In the genomic region with DNA sequence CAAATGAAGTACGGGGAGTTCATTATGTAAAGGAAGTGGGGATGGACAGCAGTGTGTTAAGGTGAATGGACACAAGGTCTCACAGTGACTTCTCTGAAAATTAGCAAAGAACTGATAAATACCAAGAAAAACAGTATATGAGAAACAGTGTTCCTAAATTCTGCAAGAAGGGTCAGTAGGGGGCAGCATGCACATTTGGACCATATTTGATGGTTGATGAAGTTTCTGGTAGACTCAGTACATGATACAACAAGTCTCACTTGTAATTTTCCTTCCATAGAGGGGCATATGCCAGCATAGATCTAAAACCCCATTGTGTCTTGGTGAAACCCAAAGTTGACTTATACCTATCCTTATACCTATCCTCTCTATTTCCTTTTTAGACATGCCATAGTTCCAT, we compare ENCODE assay signal across 10 mouse cellular contexts.
DNase-seq lines count a peak whose midpoint lies in the region; ATAC-seq and TF ChIP-seq lines count a peak whose summit lies in the region.
"Had no signal": no experiment of that assay in that cellular context is flagged by ENCODE, and none has a peak within 500 bp of the region (broad histone marks: within the 10 kb centered on the region; RNA-seq: fewer than 3 reads in every experiment).

No protein-coding gene starts in this region.

- no peak overlapping the region for H3K27ac ChIP-seq in liver, embryonic 14.5 days
- H3K27ac ChIP-seq in liver, embryonic 11.5 days (ENCODE audit: low read depth, low read length), result no peak overlapping the region
- H3K27ac ChIP-seq: embryonic facial prominence, embryonic 13.5 days; neural tube, embryonic 12.5 days had no signal

- no peak overlapping the region for H3K4me2 ChIP-seq in liver, embryonic 14.5 days (ENCODE audit: low read depth)
- H3K4me2 ChIP-seq in liver, embryonic 11.5 days, result no peak overlapping the region
- H3K4me2 ChIP-seq: embryonic facial prominence, embryonic 13.5 days; neural tube, embryonic 12.5 days had no signal

- WGBS in liver, embryonic 14.5 days (ENCODE audit: insufficient replicate concordance), result 31% methylated on average over 1 of the region's 1 CpGs
- WGBS in liver, embryonic 11.5 days, result 56% methylated on average over 1 of the region's 1 CpGs

- no peaks in the 10 kb centered on the region for H3K27me3 ChIP-seq in liver, embryonic 14.5 days (ENCODE audit: control insufficient read depth, insufficient read depth, low read length)
- no peaks in the 10 kb centered on the region for H3K27me3 ChIP-seq in liver, embryonic 11.5 days (replicated peaks; ENCODE audit: control insufficient read depth, insufficient read depth, low read length)
- H3K27me3 ChIP-seq: neural tube, embryonic 12.5 days had no signal

- no peak overlapping the region for H3K9ac ChIP-seq in liver, embryonic 14.5 days (replicated peaks)
- H3K9ac ChIP-seq in liver, embryonic 11.5 days (ENCODE audit: low read depth, low read length), result no peak overlapping the region
- H3K9ac ChIP-seq: embryonic facial prominence, embryonic 13.5 days; neural tube, embryonic 12.5 days had no signal

- no peak for ATAC-seq in cerebellum, adult (ENCODE audit: insufficient number of reproducible peaks, low FRiP score, low TSS enrichment)
- no peak for ATAC-seq in liver, embryonic 14.5 days (ENCODE audit: insufficient read depth)
- ATAC-seq in liver, embryonic 11.5 days (replicated peaks; ENCODE audit: low FRiP score), result no peak

- H3K36me3 ChIP-seq in liver, embryonic 14.5 days (replicated peaks; ENCODE audit: control insufficient read depth, insufficient read depth, low read depth), result no peaks in the 10 kb centered on the region
- no peaks in the 10 kb centered on the region for H3K36me3 ChIP-seq in liver, embryonic 11.5 days (ENCODE audit: control insufficient read depth, insufficient read depth, low read length)
- H3K36me3 ChIP-seq: embryonic facial prominence, embryonic 13.5 days; neural tube, embryonic 12.5 days had no signal

- no peak overlapping the region for H3K4me3 ChIP-seq in liver, embryonic 14.5 days (ENCODE audit: insufficient read depth in 1 of 2, low read depth in 2 of 2, low read length in 2 of 2)
- H3K4me3 ChIP-seq in liver, embryonic 11.5 days (ENCODE audit: low read depth, low read length), result no peak overlapping the region
- H3K4me3 ChIP-seq: embryonic facial prominence, embryonic 13.5 days; neural tube, embryonic 12.5 days had no signal

- H3K9me3 ChIP-seq in liver, embryonic 14.5 days (ENCODE audit: control insufficient read depth, low read length), result no peaks in the 10 kb centered on the region
- no peaks in the 10 kb centered on the region for H3K9me3 ChIP-seq in liver, embryonic 11.5 days (ENCODE audit: control insufficient read depth, low read length)
- H3K9me3 ChIP-seq: embryonic facial prominence, embryonic 13.5 days; neural tube, embryonic 12.5 days had no signal

- peak; percentile 3 to 17 for DNase-seq in cerebellum, adult 18-20 months
- no peak for DNase-seq in liver, embryonic 14.5 days (ENCODE audit: low read depth in 3 of 3, low spot score in 3 of 3)
- DNase-seq in liver, embryonic 11.5 days (ENCODE audit: low spot score), result no peak
- peak; percentile 66 for DNase-seq in brain, adult 2 months (ENCODE audit: low read depth, low spot score)
- peak; percentile 33 for DNase-seq in layer of hippocampus, adult 9-10 months (ENCODE audit: low spot score)
- DNase-seq in spleen, postnatal 10 days (ENCODE audit: low spot score in 2 of 2), result no peak
- DNase-seq in spleen, postnatal 4 days (ENCODE audit: low spot score in 2 of 2), result no peak

- H3K4me1 ChIP-seq in liver, embryonic 14.5 days (replicated peaks; ENCODE audit: control insufficient read depth in 2 of 2, insufficient read depth in 2 of 2, low read length in 1 of 2), result no peaks in the 10 kb centered on the region
- no peaks in the 10 kb centered on the region for H3K4me1 ChIP-seq in liver, embryonic 11.5 days (replicated peaks; ENCODE audit: control insufficient read depth, insufficient read depth, low read length)
- H3K4me1 ChIP-seq: embryonic facial prominence, embryonic 13.5 days; neural tube, embryonic 12.5 days had no signal

- TF ChIP-seq CTCF in liver, embryonic 14.5 days (IDR thresholded peaks at IDR 0.05; ENCODE audit: low read depth), result 0 out of 2 replicates have a peak, but pooled peaks have one; percentile 19

- TF ChIP-seq EP300 in liver, embryonic 14.5 days (IDR thresholded peaks at IDR 0.05; ENCODE audit: low read depth), result no peak

Comparison
In these comparisons a context has a peak if more than half of its experiments do, and no peak if none do; other contexts are left out.
1. DNase-seq: peak in cerebellum, adult 18-20 months (2 of 2), brain, adult 2 months (single experiment) and layer of hippocampus, adult 9-10 months (single experiment); none in liver, embryonic 14.5 days (0 of 3), liver, embryonic 11.5 days (single experiment), spleen, postnatal 10 days (0 of 2) and spleen, postnatal 4 days (0 of 2).